Mouse (Mus musculus) central nervous system, embryonic 11.5 days (tissue): ENCODE measurements around the gene Olfr666. TPM values are rescaled to one million over a fixed set of nuclear protein-coding genes. Genes with fewer than 3 reads are reported as not detected.

Experiments used
- polyA plus RNA-seq: library from polyadenylated mRNA; depleted of rRNA; stranded (reverse); fragments of >200 nt; gene quantifications from 2 replicates; pipeline ENCODE4 v1.2.3, GENCODE M21; 2012; rRNA removed

The Olfr666 gene
- not detected in 2 replicates for polyA plus RNA-seq

GRCm38 (mm10) chr7:104895852-104896251, at the start of gene Olfr666:
TSS of gene Olfr666 (minus strand) at chr7:104895952.

GRCm38 (mm10) chr7:104933940-104934339, 38.2 kb upstream of the Olfr666 start, which contains the start of gene Olfr669:
TSS of gene Olfr669 (plus strand) at chr7:104934240.

GRCm38 (mm10) chr7:104927957-104928356, 32.2 kb upstream of the Olfr666 start, which contains the start of gene Olfr668:
TSS of gene Olfr668 (minus strand) at chr7:104928057.

GRCm38 (mm10) chr7:104921382-104921781, 25.6 kb upstream of the Olfr666 start, which contains the start of gene Olfr667:
TSS of gene Olfr667 (minus strand) at chr7:104921482.

GRCm38 (mm10) chr7:104877731-104878130, 18.0 kb downstream of the Olfr666 start, which contains the start of gene Olfr665:
TSS of gene Olfr665 (plus strand) at chr7:104878031.

GRCm38 (mm10) chr7:104856709-104857108, 39.0 kb downstream of the Olfr666 start, which contains the start of gene Usp17la:
TSS of gene Usp17la (plus strand) at chr7:104857009.

GRCm38 (mm10) chr7:104842503-104842902, 53.2 kb downstream of the Olfr666 start, which contains the start of gene Usp17lb:
TSS of gene Usp17lb (minus strand) at chr7:104842603.

Other genes with a start within 250 kb of the Olfr666 start
- 0.05 and 0.09 TPM in 2 replicates for gene Olfr658, start 248.6 kb downstream of the Olfr666 start, polyA plus RNA-seq
- gene Olfr659, start 229.2 kb downstream of the Olfr666 start, polyA plus RNA-seq = not detected in 2 replicates
- not detected in 2 replicates for gene Olfr661, start 209.5 kb downstream of the Olfr666 start, polyA plus RNA-seq
- not detected in 2 replicates for gene Usp17le, start 118.5 kb downstream of the Olfr666 start, polyA plus RNA-seq
- not detected in 2 replicates for gene Usp17lb, start 53.3 kb downstream of the Olfr666 start, polyA plus RNA-seq
- not detected in 2 replicates for gene Usp17la, start 38.9 kb downstream of the Olfr666 start, polyA plus RNA-seq
- gene Olfr665, start 17.9 kb downstream of the Olfr666 start, polyA plus RNA-seq = not detected in 2 replicates
- gene Olfr667, start 25.5 kb upstream of the Olfr666 start, polyA plus RNA-seq = not detected in 2 replicates
- not detected in 2 replicates for gene Olfr668, start 32.1 kb upstream of the Olfr666 start, polyA plus RNA-seq
- gene Olfr669, start 38.3 kb upstream of the Olfr666 start, polyA plus RNA-seq = not detected in 2 replicates
- not detected in 2 replicates for gene Olfr670, start 66.7 kb upstream of the Olfr666 start, polyA plus RNA-seq
- not detected in 2 replicates for gene Olfr671, start 83.2 kb upstream of the Olfr666 start, polyA plus RNA-seq
- not detected in 2 replicates for gene Olfr672, start 106.1 kb upstream of the Olfr666 start, polyA plus RNA-seq
- gene Olfr675, start 132.5 kb upstream of the Olfr666 start, polyA plus RNA-seq = not detected in 2 replicates
- not detected in 2 replicates for gene Olfr676, start 136.7 kb upstream of the Olfr666 start, polyA plus RNA-seq
- gene Olfr677, start 155.4 kb upstream of the Olfr666 start, polyA plus RNA-seq = not detected in 2 replicates
- gene Olfr678, start 168.5 kb upstream of the Olfr666 start, polyA plus RNA-seq = not detected in 2 replicates
- gene Olfr679, start 185.3 kb upstream of the Olfr666 start, polyA plus RNA-seq = not detected in 2 replicates
- gene Olfr680-ps1, start 196.9 kb upstream of the Olfr666 start, polyA plus RNA-seq = not detected in 2 replicates
- not detected in 2 replicates for gene Olfr681, start 220.9 kb upstream of the Olfr666 start, polyA plus RNA-seq